Mouse (Mus musculus) kidney, adult 11 months (tissue): ENCODE measurements around the gene Hdac4.

Source experiments
- DNase-seq: peaks from one replicate; pipeline ENCODE4 v3.0.0; 2022

The Hdac4 gene

GRCm38 (mm10) chr1:92178021-92178895 is 17.2 kb downstream of the Hdac4 start:
- DNase-seq, result no peak

GRCm38 (mm10) chr1:92177599-92177998 is 17.9 kb downstream of the Hdac4 start:
- DNase-seq, result no peak

- no peak for DNase-seq
Observed at GRCm38 (mm10) chr1:92177196-92177595, 18.3 kb downstream of the Hdac4 start.

GRCm38 (mm10) chr1:92175266-92175665 is 20.2 kb downstream of the Hdac4 start:
- DNase-seq, result no peak

GRCm38 (mm10) chr1:92174898-92175255 is 20.6 kb downstream of the Hdac4 start:
- no peak for DNase-seq

- no peak for DNase-seq
Observed at GRCm38 (mm10) chr1:92174251-92174897, 21.1 kb downstream of the Hdac4 start.

GRCm38 (mm10) chr1:92170616-92171235 is 24.8 kb downstream of the Hdac4 start:
- DNase-seq, result no peak

GRCm38 (mm10) chr1:92169776-92170055 is 25.8 kb downstream of the Hdac4 start:
- no peak for DNase-seq

GRCm38 (mm10) chr1:92168900-92169775 is 26.4 kb downstream of the Hdac4 start:
- DNase-seq, result no peak

- DNase-seq, result no peak
Observed at GRCm38 (mm10) chr1:92163932-92164331, 31.6 kb downstream of the Hdac4 start.

GRCm38 (mm10) chr1:92159804-92160203 is 35.7 kb downstream of the Hdac4 start:
- DNase-seq, result no peak

GRCm38 (mm10) chr1:92150201-92150600 is 45.3 kb downstream of the Hdac4 start:
- DNase-seq, result no peak

- no peak for DNase-seq
Observed at GRCm38 (mm10) chr1:92148527-92148926, 47.0 kb downstream of the Hdac4 start.

- no peak for DNase-seq
Observed at GRCm38 (mm10) chr1:92144868-92145534, 50.5 kb downstream of the Hdac4 start.

- DNase-seq, result no peak
Observed at GRCm38 (mm10) chr1:92143331-92143895, 52.1 kb downstream of the Hdac4 start.

GRCm38 (mm10) chr1:92142793-92143192 is 52.7 kb downstream of the Hdac4 start:
- no peak for DNase-seq

- no peak for DNase-seq
Observed at GRCm38 (mm10) chr1:92139001-92139400, 56.5 kb downstream of the Hdac4 start.

- peak; percentile 82 for DNase-seq
Observed at GRCm38 (mm10) chr1:92137136-92137848, 58.2 kb downstream of the Hdac4 start.

GRCm38 (mm10) chr1:92136362-92136761 is 59.1 kb downstream of the Hdac4 start:
- no peak for DNase-seq

GRCm38 (mm10) chr1:92132181-92132580 is 63.3 kb downstream of the Hdac4 start:
- no peak for DNase-seq

- peak; percentile 93 for DNase-seq
Observed at GRCm38 (mm10) chr1:92130470-92131100, 64.9 kb downstream of the Hdac4 start.
